Mouse (Mus musculus): ENCODE measurements around the gene Klri2. TPM values are rescaled to one million over a fixed set of nuclear protein-coding genes. Genes with fewer than 3 reads are reported as not detected.
"Not testable (repeated sequence)": the region's sequence is repeated elsewhere in the genome, so short reads cannot be mapped to it uniquely, and the experiment has no call there.

The Klri2 gene
- polyA plus RNA-seq, 1 experiment from 2014 or later, result not detected

DNA sequence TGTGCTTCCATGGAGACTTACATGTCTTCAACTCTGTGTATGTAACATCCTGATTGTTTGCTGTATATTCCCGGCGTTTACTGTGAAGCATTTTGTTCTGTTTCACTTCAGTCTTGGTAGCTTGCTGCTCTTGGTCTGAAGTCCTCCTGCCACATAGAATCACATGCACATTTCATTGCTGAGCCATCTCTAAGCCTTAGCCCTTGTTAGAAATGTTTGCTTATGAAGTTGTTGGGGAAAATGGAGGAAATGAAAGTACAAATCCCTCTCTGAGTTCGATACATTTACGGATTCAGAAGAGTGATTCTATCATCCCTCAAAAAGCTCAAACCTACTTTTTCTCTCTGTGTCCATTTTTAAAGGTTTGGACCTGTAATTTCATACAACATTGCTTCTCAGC lies 23.3 kb downstream of the Klri2 start, which contains the start of gene Klri1:
Klri1 (minus strand) TSS at position 101 of the 400 bp plus-strand sequence.
- WGBS, result 93% methylated on average over 4 of the region's 4 CpGs
- ATAC-seq, result no peak
- Histone ChIP-seq H3K27me3 (ENCODE audit: control insufficient read depth, insufficient read depth, low read depth, low read length) (no peaks in the 10 kb centered on the region), H3K36me3 (ENCODE audit: control insufficient read depth, insufficient read depth, low read length) (no peaks in the 10 kb centered on the region), H3K4me3 (ENCODE audit: low read depth, low read length) (no peak within 1 kb of the TSS), H3K4me1 (ENCODE audit: control insufficient read depth, insufficient read depth, low read length) (no peaks in the 10 kb centered on the region), H3K9me3 (replicated peaks; ENCODE audit: control insufficient read depth, low read length, poor library complexity, severe bottlenecking) (no peaks in the 10 kb centered on the region), H3K27ac (ENCODE audit: low read length) (no peak within 1 kb of the TSS), H3K9ac (ENCODE audit: low read depth, low read length) (no peak within 1 kb of the TSS), H3K4me2 (ENCODE audit: low read length) (no peak within 1 kb of the TSS)

DNA sequence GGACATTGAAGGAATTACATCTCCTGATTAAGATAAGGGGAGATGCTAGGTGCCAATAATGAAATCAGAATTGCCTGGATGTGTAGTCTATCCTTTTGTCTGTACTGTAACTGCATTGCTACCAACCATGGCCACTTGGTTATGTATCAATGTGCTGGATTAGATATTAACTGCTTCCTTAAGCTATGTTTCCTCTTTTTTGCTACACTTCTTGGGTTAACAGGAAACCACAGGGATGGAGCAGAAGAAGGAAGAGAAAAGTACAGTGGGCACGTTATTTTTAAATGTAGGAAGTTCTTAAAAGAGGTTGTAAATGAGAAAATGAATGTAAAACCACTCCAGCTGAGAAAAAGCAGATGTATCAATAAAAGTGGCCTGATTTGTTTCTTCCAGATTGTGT lies 26.7 kb downstream of the Klri2 start:
- 48% methylated on average over 1 of the region's 1 CpGs for WGBS
- H3K36me3 ChIP-seq (ENCODE audit: control insufficient read depth, insufficient read depth, low read length), result no peaks in the 10 kb centered on the region
- no peak overlapping the region for H3K4me3 ChIP-seq (ENCODE audit: low read depth, low read length)
- no peak overlapping the region for H3K27ac ChIP-seq (ENCODE audit: low read length)
- no peaks in the 10 kb centered on the region for H3K9me3 ChIP-seq (replicated peaks; ENCODE audit: control insufficient read depth, low read length, poor library complexity, severe bottlenecking)
- no peaks in the 10 kb centered on the region for H3K4me1 ChIP-seq (ENCODE audit: control insufficient read depth, insufficient read depth, low read length)
- H3K27me3 ChIP-seq (ENCODE audit: control insufficient read depth, insufficient read depth, low read depth, low read length), result no peaks in the 10 kb centered on the region
- ATAC-seq, result no peak
- H3K9ac ChIP-seq (ENCODE audit: low read depth, low read length), result no peak overlapping the region
- no peak overlapping the region for H3K4me2 ChIP-seq (ENCODE audit: low read length)

DNA sequence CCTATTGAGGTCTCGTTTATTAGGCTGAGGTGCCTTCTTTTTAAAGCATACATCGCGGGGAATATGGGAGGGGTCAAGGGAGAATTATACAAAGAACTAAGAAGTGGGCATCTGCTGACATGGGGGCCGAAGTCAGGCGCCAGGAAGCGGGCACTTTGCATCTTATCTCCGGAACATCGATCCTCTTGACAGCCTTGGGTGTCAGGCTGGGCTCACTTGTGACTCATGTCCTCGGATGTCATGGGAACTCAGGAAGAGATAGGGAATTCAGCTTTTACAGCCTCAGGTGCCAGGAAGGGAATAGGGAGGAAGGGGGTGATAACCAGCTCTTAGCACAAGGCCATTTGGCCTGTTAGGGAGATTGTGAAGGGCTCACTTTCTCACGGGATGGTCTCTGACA lies 48.8 kb downstream of the Klri2 start:
- not testable (repeated sequence) for ATAC-seq; H3K9me3 ChIP-seq (replicated peaks; ENCODE audit: control insufficient read depth, low read length, poor library complexity, severe bottlenecking); H3K9ac ChIP-seq (ENCODE audit: low read depth, low read length); H3K4me1 ChIP-seq (ENCODE audit: control insufficient read depth, insufficient read depth, low read length); H3K36me3 ChIP-seq (ENCODE audit: control insufficient read depth, insufficient read depth, low read length); H3K27me3 ChIP-seq (ENCODE audit: control insufficient read depth, insufficient read depth, low read depth, low read length); H3K4me2 ChIP-seq (ENCODE audit: low read length); H3K27ac ChIP-seq (ENCODE audit: low read length); H3K4me3 ChIP-seq (ENCODE audit: low read depth, low read length)
- WGBS, result 91% methylated on average over 10 of the region's 10 CpGs

DNA sequence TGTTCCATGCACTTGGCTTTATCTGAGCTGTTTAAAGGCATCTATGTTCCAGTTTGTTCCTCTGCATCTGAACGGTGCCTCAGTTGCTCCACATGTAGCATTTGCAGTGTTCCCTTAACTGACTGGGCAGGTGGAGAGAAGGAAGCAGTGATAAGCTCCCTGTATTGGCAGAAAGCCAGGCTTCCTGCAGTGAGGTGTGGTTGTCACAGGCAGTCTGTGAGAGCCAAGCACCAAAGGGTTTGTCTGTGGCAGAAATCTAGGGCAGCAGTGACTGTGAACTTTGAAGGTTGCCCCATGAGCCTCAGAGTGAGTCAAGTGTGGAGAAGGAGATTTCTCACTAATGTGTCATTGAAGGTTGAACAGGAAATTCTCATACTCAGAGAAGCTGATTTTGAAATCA lies 59.9 kb downstream of the Klri2 start:
- Histone ChIP-seq H3K4me2 (ENCODE audit: low read length) (no peak overlapping the region), H3K36me3 (ENCODE audit: control insufficient read depth, insufficient read depth, low read length) (no peaks in the 10 kb centered on the region), H3K9ac (ENCODE audit: low read depth, low read length) (no peak overlapping the region), H3K27ac (ENCODE audit: low read length) (no peak overlapping the region), H3K9me3 (replicated peaks; ENCODE audit: control insufficient read depth, low read length, poor library complexity, severe bottlenecking) (no peaks in the 10 kb centered on the region), H3K4me3 (ENCODE audit: low read depth, low read length) (no peak overlapping the region), H3K27me3 (ENCODE audit: control insufficient read depth, insufficient read depth, low read depth, low read length) (no peaks in the 10 kb centered on the region), H3K4me1 (ENCODE audit: control insufficient read depth, insufficient read depth, low read length) (no peaks in the 10 kb centered on the region)
- ATAC-seq, result no peak
- 65% methylated on average over 1 of the region's 1 CpGs for whole genome bisulfite sequencing

Small RNA genes lying within 50 kb of the gene (microRNA-seq; reads per million reads assigned to microRNA genes)
- gene Mir680-1, result not detected

Other genes starting within 250 kb of the Klri2 start
- not detected in 2 replicates for gene Olr1, start 233.3 kb downstream of the Klri2 start, polyA plus RNA-seq (2015; fragmentation: Nextera tagmentation; extraction: Ambion mirVana)
- gene Tmem52b, start 227.9 kb downstream of the Klri2 start, polyA plus RNA-seq (2015; fragmentation: Nextera tagmentation; extraction: Ambion mirVana), result not detected in 2 replicates
- 226 and 237 TPM in 2 replicates for gene Gabarapl1, start 207.3 kb downstream of the Klri2 start, polyA plus RNA-seq (2015; fragmentation: Nextera tagmentation; extraction: Ambion mirVana)
- not detected in 2 replicates for gene Klre1, start 162.6 kb downstream of the Klri2 start, polyA plus RNA-seq (2015; fragmentation: Nextera tagmentation; extraction: Ambion mirVana)
- gene Klrd1, start 148.7 kb downstream of the Klri2 start, polyA plus RNA-seq (2015; fragmentation: Nextera tagmentation; extraction: Ambion mirVana), result not detected in 2 replicates
- 0.19 and 0.24 TPM in 2 replicates for gene Klrk1, start 116.6 kb downstream of the Klri2 start, polyA plus RNA-seq (2015; fragmentation: Nextera tagmentation; extraction: Ambion mirVana)
- gene Klrc3, start 97.1 kb downstream of the Klri2 start, polyA plus RNA-seq (2015; fragmentation: Nextera tagmentation; extraction: Ambion mirVana), result not detected in 2 replicates
- gene Klrc2, start 79.8 kb downstream of the Klri2 start, polyA plus RNA-seq (2015; fragmentation: Nextera tagmentation; extraction: Ambion mirVana), result not detected in 2 replicates
- gene Klrc1, start 61.5 kb downstream of the Klri2 start, polyA plus RNA-seq (2015; fragmentation: Nextera tagmentation; extraction: Ambion mirVana), result not detected in 2 replicates
- not detected in 2 replicates for gene Klri1, start 23.4 kb downstream of the Klri2 start, polyA plus RNA-seq (2015; fragmentation: Nextera tagmentation; extraction: Ambion mirVana)
- not detected in 2 replicates for gene Gm156, start 43.8 kb upstream of the Klri2 start, polyA plus RNA-seq (2015; fragmentation: Nextera tagmentation; extraction: Ambion mirVana)
- gene Gm17631, start 122.2 kb upstream of the Klri2 start, polyA plus RNA-seq (2015; fragmentation: Nextera tagmentation; extraction: Ambion mirVana), result not detected in 2 replicates
- 0.15 TPM in 1 of 2 replicates, not detected in the other for gene Klra17, start 136.2 kb upstream of the Klri2 start, polyA plus RNA-seq (2015; fragmentation: Nextera tagmentation; extraction: Ambion mirVana)
- not detected in 2 replicates for gene Klra5, start 177.2 kb upstream of the Klri2 start, polyA plus RNA-seq (2015; fragmentation: Nextera tagmentation; extraction: Ambion mirVana)